Mouse (Mus musculus) naive thymus-derived CD4-positive, alpha-beta T cell, adult 5 months (primary cell): ENCODE results near the gene Opn1sw. TPM values are rescaled to one million over a fixed set of nuclear protein-coding genes. Genes with fewer than 3 reads are reported as not detected.

ENCODE experiments used
- polyA plus RNA-seq: library from polyadenylated mRNA; unstranded; fragments of 100-300 nt; shearing (Covaris generic); gene quantifications from one replicate; pipeline ENCODE4 v1.2.1, GENCODE M21; 2017

Gene Opn1sw
- 0.27 TPM for polyA plus RNA-seq

DNA sequence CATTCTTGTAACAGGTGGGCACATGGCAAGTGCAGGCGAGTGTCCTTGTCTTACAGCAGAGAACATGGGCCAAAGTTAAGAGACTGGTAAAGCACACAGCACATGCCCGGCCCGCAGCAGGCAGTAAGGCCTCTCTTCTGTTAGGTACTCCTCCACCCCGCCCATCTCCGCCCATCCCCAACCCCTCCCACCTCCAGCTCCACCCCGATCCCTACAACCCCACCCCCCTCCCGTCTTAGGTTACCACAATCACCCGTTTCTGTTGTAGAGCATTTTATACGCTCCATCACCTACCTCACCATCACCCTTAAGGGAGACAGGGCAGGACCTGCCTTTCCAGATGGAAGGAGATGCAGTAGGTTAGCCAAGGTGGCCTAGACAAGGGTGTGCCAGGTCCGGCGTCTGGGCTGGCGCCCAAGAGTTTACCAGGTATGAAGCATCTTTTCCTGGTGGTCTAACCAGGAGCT, at the start of gene Opn1sw:
TSS of gene Opn1sw (minus strand) at position 417 of the 467 bp plus-strand sequence.

DNA sequence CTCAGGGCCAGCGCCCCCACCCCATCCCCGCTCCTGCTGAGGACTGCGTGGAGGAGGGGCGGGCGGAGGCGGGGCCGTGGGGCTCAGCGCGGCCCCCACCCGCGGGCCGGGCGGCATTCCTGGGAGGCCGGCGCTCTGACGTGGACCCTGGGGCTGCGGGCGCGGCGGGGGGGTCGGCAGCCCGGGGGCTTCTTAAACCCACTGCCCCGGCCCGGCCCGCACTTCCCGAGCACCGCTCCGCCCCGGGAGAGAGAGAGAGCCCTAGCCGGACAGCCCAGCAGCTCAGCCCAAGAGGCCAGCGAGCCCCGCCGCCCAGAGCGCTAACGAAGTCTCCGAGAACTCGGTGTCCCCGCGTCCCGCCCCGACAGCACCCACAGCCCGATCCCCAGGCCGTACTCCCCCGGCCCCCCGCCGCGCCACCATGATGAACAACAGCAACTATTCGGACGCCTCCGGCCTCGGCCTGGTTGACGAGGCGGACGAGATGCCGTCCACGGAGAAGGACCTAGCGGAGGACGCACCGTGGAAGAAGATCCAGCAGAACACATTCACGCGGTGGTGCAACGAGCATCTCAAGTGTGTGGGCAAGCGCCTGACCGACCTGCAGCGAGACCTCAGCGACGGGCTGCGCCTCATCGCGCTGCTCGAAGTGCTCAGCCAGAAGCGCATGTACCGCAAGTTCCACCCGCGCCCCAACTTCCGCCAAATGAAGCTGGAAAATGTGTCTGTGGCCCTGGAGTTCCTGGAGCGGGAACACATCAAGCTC, 45.0 kb upstream of the Opn1sw start, which contains the start of gene Flnc:
TSS of gene Flnc (plus strand) at position 219 of the 766 bp plus-strand sequence.

DNA sequence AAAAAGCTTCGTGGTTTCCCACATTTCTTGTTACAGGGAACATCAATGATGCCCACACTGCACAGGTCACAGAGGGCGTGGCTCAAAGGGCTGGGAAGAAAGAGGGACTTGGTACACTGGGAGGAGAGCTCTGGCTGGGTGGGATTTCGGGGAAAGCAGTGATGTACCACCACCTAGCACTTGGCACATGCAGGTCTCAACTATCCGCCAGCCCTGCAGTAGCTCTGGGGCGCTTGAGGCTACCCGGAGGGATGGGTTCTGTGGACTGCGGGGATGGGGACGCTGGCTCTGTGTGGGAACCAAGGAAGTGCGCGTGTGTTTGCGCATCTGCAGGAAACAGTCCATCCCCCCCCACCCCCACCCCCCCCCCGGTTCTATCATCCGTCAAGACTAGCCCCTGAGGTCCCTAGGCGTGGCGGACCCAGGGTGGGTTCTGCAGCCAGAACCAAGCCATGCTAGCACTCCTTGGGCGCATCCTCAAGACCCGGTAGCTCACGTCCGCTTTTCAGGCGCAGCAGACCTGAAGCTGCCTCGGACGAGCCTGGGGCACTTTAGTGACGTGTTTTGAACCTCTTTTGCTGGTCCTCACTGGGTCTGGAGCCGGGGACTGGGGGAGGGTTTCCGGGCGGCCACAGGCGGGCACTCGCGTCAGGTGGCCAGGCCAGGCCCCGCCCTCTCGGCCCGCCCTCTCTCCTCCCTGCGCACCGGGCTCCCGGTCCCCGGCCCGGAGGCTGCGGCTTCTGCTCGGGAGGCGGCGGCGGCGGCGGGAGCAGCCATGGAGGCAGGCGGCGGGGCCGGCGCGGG, 7.8 kb upstream of the Opn1sw start, which contains the start of gene Ccdc136:
TSS of gene Ccdc136 (plus strand) at position 400 of the 804 bp plus-strand sequence.

DNA sequence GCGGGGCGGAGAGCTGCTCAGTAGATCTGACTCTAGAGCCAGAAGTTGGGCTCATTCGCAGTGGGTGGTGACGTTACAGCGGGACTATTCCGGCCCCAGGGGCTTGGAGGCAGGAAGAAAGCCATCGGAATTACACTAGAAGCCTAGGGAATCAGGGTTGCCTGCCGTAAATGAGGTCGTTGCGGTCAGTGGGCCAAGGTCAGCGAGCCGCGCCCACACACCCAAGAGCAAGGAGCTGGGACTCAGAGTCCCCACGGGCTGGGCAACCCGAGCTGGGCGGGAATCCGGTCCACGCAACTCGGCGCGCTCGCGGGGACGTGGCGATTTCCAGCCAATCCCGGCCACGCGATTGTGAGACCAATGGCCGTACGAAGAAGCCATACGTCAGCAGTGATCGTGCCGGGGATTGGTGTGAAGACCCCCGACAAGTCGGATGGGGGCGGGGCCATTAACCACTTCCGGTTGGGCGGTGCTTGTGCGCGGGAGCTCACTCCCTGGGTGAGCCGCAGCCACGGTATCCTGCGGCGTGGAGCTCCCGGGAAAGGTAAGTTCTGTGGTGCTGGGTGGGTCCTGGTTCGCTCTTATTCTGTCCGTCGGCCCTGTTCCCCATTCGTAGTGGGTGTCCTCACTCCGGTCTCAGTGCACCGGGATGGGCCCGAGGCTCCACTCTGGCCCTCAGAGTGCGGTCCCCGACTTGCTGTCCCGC, 40.5 kb downstream of the Opn1sw start, which contains the start of gene Calu:
TSS of gene Calu (plus strand) at position 405 of the 706 bp plus-strand sequence.

Other genes starting within 250 kb of the Opn1sw start
- gene Rbm28, start 223.5 kb downstream of the Opn1sw start, polyA plus RNA-seq: 54.2 TPM
- gene Prrt4, start 208.9 kb downstream of the Opn1sw start, polyA plus RNA-seq: not detected
- 182 TPM for gene Impdh1, start 172.1 kb downstream of the Opn1sw start, polyA plus RNA-seq
- gene Hilpda, start 116.0 kb downstream of the Opn1sw start, polyA plus RNA-seq: 25.5 TPM
- gene Fam71f2, start 108.9 kb downstream of the Opn1sw start, polyA plus RNA-seq: 0.73 TPM
- not detected for gene Fam71f1, start 69.3 kb downstream of the Opn1sw start, polyA plus RNA-seq
- 89.1 TPM for gene Calu, start 40.4 kb downstream of the Opn1sw start, polyA plus RNA-seq
- gene Ccdc136, start 7.8 kb upstream of the Opn1sw start, polyA plus RNA-seq: not detected
- gene Flnc, start 44.8 kb upstream of the Opn1sw start, polyA plus RNA-seq: not detected
- gene Atp6v1f, start 79.2 kb upstream of the Opn1sw start, polyA plus RNA-seq: 277 TPM
- gene Atp6v1fnb, start 83.0 kb upstream of the Opn1sw start, polyA plus RNA-seq: not detected
- not detected for gene Kcp, start 119.5 kb upstream of the Opn1sw start, polyA plus RNA-seq
- gene Irf5, start 138.2 kb upstream of the Opn1sw start, polyA plus RNA-seq: 2.4 TPM
- 105 TPM for gene Tnpo3, start 221.4 kb upstream of the Opn1sw start, polyA plus RNA-seq